Mouse (Mus musculus): ENCODE measurements at regions not wholly inside any gene's neighbourhood (a gene's known extent, or its start where the extent isn't known, plus 50 kb on each side); places are given as distances from the start of the nearest gene placed in this dataset.

DNA sequence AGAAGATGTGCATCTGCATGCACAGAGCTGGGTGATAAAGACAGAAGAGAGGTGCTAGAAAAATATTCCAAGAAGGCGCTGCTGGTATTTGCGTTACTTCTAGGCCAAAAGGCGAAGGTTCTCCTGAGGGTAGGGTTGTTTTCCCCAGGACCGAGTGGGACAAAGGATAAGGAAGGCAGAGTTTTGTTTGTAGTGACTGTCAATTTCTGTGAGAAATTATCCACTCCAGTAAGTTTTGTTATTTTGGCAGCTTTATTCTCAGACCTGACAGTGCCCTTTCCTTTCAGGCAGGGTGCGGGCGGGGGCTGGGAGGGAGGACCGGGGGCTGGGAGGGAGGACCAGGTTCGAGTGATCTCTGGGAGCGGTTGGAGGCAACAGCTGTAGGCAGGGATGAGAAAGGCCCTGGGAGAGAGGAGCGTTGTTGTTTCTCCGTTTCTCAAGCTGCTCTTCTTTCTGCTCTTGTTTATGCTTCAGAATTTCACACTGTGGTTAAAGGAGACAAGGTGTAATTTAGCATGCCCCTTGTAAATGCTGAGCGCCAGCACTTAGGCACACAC, 211.2 kb upstream of the Cited2 start:
- H3K4me2 ChIP-seq (ENCODE audit: low read length): no peak overlapping the region
- no peak overlapping the region for H3K4me3 ChIP-seq (ENCODE audit: control insufficient read depth in 1 of 2, insufficient read depth in 1 of 2, low read depth in 1 of 2, low read length in 2 of 2)
- H3K9me3 ChIP-seq (ENCODE audit: control insufficient read depth, low read length): no peaks in the 10 kb centered on the region
- H3K27me3 ChIP-seq (ENCODE audit: control insufficient read depth, insufficient read depth, low read length): no peaks in the 10 kb centered on the region
- ATAC-seq (ENCODE audit: insufficient number of reproducible peaks, insufficient read depth, low FRiP score, low read depth): no peak
- H3K4me1 ChIP-seq (ENCODE audit: control insufficient read depth in 2 of 2, insufficient read depth in 2 of 2, low read length in 2 of 2): no peaks in the 10 kb centered on the region
- H3K27ac ChIP-seq (replicated peaks in 1 of 2; ENCODE audit: control insufficient read depth in 1 of 2, insufficient read depth in 1 of 2, low read depth in 2 of 2, low read length in 2 of 2): no peak overlapping the region
- H3K36me3 ChIP-seq (ENCODE audit: control insufficient read depth, insufficient read depth, low read length): no peaks in the 10 kb centered on the region
- H3K9ac ChIP-seq (ENCODE audit: low read length): no peak overlapping the region
- WGBS: 48% methylated on average over 12 of the region's 12 CpGs

DNA sequence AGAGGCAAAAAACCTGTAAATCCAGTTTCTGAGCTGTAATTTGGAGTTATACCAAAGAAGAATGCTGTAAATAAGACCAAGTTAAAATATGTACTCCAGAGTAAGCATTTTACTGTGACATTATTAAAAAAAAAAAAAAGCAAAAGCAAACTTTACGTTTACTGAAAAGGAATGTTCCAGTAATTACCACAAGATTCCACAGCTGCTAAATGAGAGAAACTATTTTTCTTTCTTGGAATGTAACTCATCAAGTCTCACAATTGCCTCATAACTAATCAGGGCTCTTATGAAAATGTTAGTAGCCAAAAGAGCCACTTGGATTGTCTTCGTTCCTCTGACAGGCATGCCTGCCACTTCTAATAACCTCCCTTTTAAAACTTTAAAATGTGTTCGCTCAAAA, 210.5 kb upstream of the Cited2 start:
- no peak overlapping the region for H3K9ac ChIP-seq (ENCODE audit: low read length)
- no peaks in the 10 kb centered on the region for H3K27me3 ChIP-seq (ENCODE audit: control insufficient read depth, insufficient read depth, low read length)
- H3K4me3 ChIP-seq (ENCODE audit: control insufficient read depth in 1 of 2, insufficient read depth in 1 of 2, low read depth in 1 of 2, low read length in 2 of 2): no peak overlapping the region
- 70% methylated on average over 3 of the region's 3 CpGs for WGBS
- H3K27ac ChIP-seq (replicated peaks in 1 of 2; ENCODE audit: control insufficient read depth in 1 of 2, insufficient read depth in 1 of 2, low read depth in 2 of 2, low read length in 2 of 2): no peak overlapping the region
- no peaks in the 10 kb centered on the region for H3K4me1 ChIP-seq (ENCODE audit: control insufficient read depth in 2 of 2, insufficient read depth in 2 of 2, low read length in 2 of 2)
- H3K36me3 ChIP-seq (ENCODE audit: control insufficient read depth, insufficient read depth, low read length): no peaks in the 10 kb centered on the region
- ATAC-seq (ENCODE audit: insufficient number of reproducible peaks, insufficient read depth, low FRiP score, low read depth): no peak
- no peaks in the 10 kb centered on the region for H3K9me3 ChIP-seq (ENCODE audit: control insufficient read depth, low read length)
- H3K4me2 ChIP-seq (ENCODE audit: low read length): no peak overlapping the region

DNA sequence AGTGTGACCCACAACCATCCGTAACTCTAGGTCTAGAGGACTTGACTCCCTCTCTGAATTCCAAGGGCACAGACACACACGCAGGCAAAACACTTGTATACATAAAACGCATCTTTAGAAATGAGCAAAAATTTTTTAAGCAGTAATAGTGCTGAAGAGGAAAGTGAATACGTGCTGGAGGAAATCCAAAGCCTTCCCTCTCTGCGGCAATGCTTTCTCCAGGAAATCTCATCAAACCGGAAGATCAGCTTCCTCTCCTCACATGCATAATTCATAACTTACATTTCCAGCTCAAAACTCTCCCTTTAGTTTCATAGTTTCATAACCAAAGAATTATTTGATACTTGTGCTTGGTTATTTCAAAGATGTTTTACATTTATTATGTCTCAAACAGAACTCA, 209.3 kb upstream of the Cited2 start:
- Histone ChIP-seq H3K4me1 (ENCODE audit: control insufficient read depth in 2 of 2, insufficient read depth in 2 of 2, low read length in 2 of 2) (no peaks in the 10 kb centered on the region), H3K27ac (replicated peaks in 1 of 2; ENCODE audit: control insufficient read depth in 1 of 2, insufficient read depth in 1 of 2, low read depth in 2 of 2, low read length in 2 of 2) (no peak overlapping the region)
- 89% methylated on average over 6 of the region's 6 CpGs for WGBS

DNA sequence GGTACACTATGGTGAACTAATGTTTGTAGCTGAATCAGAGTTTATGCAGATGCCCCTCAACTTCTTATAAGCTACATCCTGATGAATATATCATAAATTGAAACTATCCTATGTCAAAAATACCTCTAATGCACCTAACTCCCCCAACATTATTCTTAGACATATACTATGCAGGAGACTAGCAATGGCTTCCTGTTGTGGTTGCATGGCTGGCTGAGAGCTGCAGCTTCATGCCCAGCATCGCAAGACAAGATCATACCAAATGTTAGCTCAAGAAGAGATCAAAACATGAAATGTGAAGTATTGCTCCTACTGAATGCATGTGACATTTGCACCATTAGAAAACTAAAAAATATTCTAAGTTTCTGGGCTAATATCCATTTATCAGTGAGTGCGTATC, 206.9 kb upstream of the Cited2 start:
- Histone ChIP-seq H3K4me1 (ENCODE audit: control insufficient read depth in 2 of 2, insufficient read depth in 2 of 2, low read length in 2 of 2) (no peaks in the 10 kb centered on the region), H3K27ac (replicated peaks in 1 of 2; ENCODE audit: control insufficient read depth in 1 of 2, insufficient read depth in 1 of 2, low read depth in 2 of 2, low read length in 2 of 2) (no peak overlapping the region), H3K4me3 (ENCODE audit: control insufficient read depth in 1 of 2, insufficient read depth in 1 of 2, low read depth in 1 of 2, low read length in 2 of 2) (no peak overlapping the region), H3K27me3 (ENCODE audit: control insufficient read depth, insufficient read depth, low read length) (no peaks in the 10 kb centered on the region), H3K4me2 (ENCODE audit: low read length) (no peak overlapping the region), H3K36me3 (ENCODE audit: control insufficient read depth, insufficient read depth, low read length) (no peaks in the 10 kb centered on the region), H3K9me3 (ENCODE audit: control insufficient read depth, low read length) (no peaks in the 10 kb centered on the region), H3K9ac (ENCODE audit: low read length) (no peak overlapping the region)
- ATAC-seq (ENCODE audit: insufficient number of reproducible peaks, insufficient read depth, low FRiP score, low read depth): no peak
- WGBS: 94% methylated on average over 2 of the region's 2 CpGs

More for the DNA sequence above, 209.3 kb upstream of the Cited2 start:
- Histone ChIP-seq H3K4me3 (ENCODE audit: control insufficient read depth in 1 of 2, insufficient read depth in 1 of 2, low read depth in 1 of 2, low read length in 2 of 2) (no peak overlapping the region), H3K27me3 (ENCODE audit: control insufficient read depth, insufficient read depth, low read length) (no peaks in the 10 kb centered on the region), H3K4me2 (ENCODE audit: low read length) (no peak overlapping the region), H3K9ac (ENCODE audit: low read length) (no peak overlapping the region), H3K36me3 (ENCODE audit: control insufficient read depth, insufficient read depth, low read length) (no peaks in the 10 kb centered on the region), H3K9me3 (ENCODE audit: control insufficient read depth, low read length) (no peaks in the 10 kb centered on the region)
- no peak for ATAC-seq (ENCODE audit: insufficient number of reproducible peaks, insufficient read depth, low FRiP score, low read depth)

DNA sequence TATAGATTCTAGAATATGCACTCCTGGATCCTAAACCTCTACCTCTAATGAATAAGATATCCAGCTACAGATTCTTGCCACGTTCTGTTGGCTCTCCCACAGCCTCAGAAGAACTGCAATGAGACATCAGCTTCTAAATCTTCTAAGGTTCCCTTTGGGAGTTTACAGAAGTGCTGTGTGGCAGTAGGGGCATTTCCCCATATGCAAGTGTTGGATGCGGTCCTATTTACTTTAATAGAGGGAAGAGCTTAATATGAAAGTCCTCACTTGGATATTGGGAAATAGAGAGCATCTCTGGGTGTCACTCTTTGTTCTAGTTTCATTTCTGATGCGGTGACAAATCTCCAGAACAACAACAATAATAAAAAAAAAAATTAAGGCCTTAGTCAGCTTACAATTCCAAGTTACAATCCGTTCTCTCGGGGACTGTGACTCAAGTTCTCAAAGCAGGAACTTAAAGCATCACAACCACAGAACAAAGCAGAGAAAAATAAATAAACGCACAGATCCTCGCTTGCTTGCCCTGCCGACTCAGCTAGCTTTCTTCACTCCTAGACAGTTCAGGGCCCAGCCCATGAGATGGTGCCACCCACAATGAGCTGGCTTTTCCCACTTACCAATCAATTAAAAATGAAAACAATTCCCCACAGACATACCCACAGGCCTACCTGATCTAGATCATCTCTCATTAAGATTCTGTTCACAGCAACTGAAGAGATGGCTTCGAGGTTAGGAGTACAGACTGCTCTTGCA, 204.4 kb upstream of the Cited2 start:
- 61% methylated on average over 9 of the region's 9 CpGs for WGBS
- H3K4me3 ChIP-seq (ENCODE audit: control insufficient read depth in 1 of 2, insufficient read depth in 1 of 2, low read depth in 1 of 2, low read length in 2 of 2): no peak overlapping the region

DNA sequence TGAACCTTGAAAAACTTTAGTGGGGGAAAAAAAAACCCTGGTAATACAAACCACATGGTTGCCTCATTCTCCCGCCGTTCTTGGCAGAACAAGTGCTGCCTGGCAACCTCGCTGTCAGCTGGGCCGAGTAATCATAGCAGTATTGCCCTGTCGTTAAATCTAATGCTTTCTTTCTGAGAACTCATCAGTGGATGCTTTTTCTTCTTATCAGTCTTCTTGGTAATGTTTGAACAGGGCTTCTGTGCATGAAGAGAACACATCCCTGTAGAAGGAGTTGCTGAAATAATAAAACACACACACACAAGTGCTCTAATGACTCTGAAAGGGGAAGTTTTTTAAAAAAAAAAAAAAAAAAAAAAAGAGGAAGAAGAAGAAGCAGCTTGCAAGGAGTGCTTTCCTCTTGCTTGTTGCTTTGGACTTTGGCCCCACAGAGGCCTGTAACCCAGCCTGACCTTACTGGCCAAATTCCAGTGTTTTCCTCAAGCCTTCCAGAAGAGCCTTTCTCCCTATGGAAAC, 200.9 kb upstream of the Cited2 start:
- Histone ChIP-seq H3K4me2 (ENCODE audit: low read length) (no peak overlapping the region), H3K9me3 (ENCODE audit: control insufficient read depth, low read length) (no peaks in the 10 kb centered on the region), H3K4me1 (ENCODE audit: control insufficient read depth in 2 of 2, insufficient read depth in 2 of 2, low read length in 2 of 2) (no peaks in the 10 kb centered on the region), H3K36me3 (ENCODE audit: control insufficient read depth, insufficient read depth, low read length) (no peaks in the 10 kb centered on the region), H3K9ac (ENCODE audit: low read length) (no peak overlapping the region), H3K27ac (replicated peaks in 1 of 2; ENCODE audit: control insufficient read depth in 1 of 2, insufficient read depth in 1 of 2, low read depth in 2 of 2, low read length in 2 of 2) (no peak overlapping the region), H3K4me3 (ENCODE audit: control insufficient read depth in 1 of 2, insufficient read depth in 1 of 2, low read depth in 1 of 2, low read length in 2 of 2) (no peak overlapping the region), H3K27me3 (ENCODE audit: control insufficient read depth, insufficient read depth, low read length) (no peaks in the 10 kb centered on the region)
- no peak for ATAC-seq (ENCODE audit: insufficient number of reproducible peaks, insufficient read depth, low FRiP score, low read depth)
- WGBS: 38% methylated on average over 5 of the region's 5 CpGs

More for the DNA sequence above, 204.4 kb upstream of the Cited2 start:
- Histone ChIP-seq H3K4me1 (ENCODE audit: control insufficient read depth in 2 of 2, insufficient read depth in 2 of 2, low read length in 2 of 2) (no peaks in the 10 kb centered on the region), H3K27ac (replicated peaks in 1 of 2; ENCODE audit: control insufficient read depth in 1 of 2, insufficient read depth in 1 of 2, low read depth in 2 of 2, low read length in 2 of 2) (no peak overlapping the region), H3K4me2 (ENCODE audit: low read length) (no peak overlapping the region), H3K9me3 (ENCODE audit: control insufficient read depth, low read length) (no peaks in the 10 kb centered on the region), H3K27me3 (ENCODE audit: control insufficient read depth, insufficient read depth, low read length) (no peaks in the 10 kb centered on the region), H3K9ac (ENCODE audit: low read length) (no peak overlapping the region), H3K36me3 (ENCODE audit: control insufficient read depth, insufficient read depth, low read length) (no peaks in the 10 kb centered on the region)
- no peak for ATAC-seq (ENCODE audit: insufficient number of reproducible peaks, insufficient read depth, low FRiP score, low read depth)

DNA sequence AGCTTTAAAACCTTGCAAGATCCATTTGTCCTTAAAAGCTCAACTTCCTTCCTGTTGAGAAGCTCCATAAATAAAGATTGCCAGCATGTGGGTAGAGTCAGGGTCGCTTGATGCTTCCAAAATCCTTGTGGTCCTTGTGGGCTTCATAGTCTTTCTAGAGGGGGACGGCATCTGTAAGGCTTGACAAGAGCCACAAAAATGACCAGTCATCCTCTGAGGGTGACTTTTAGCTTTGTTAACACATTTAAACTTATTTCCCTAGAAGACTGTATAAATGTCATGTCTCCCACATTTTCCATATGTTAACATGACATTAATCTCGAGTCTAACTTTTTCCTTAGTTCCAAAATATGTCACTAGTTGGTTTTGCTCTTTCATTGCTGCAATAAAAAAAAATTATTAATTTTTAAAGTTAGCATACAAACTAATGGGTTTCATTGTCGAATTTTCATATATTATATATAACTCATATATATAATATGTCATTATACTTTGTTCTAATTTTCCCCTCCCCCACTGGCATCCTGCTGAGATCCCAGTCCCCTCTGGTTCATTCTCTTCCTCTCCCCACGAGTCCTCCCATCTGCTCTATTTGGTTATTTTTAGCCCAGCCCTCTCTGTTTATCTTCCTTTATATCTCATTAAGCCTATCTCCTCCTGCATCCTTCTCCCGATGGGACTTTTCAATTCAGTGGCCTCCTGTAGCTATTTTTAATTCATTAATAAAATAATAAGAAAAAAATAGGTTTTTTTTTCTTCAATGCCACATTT, 199.3 kb upstream of the Cited2 start:
- WGBS: 54% methylated on average over 6 of the region's 6 CpGs
- Histone ChIP-seq H3K27ac (replicated peaks in 1 of 2; ENCODE audit: control insufficient read depth in 1 of 2, insufficient read depth in 1 of 2, low read depth in 2 of 2, low read length in 2 of 2) (no peak overlapping the region), H3K4me2 (ENCODE audit: low read length) (no peak overlapping the region), H3K4me3 (ENCODE audit: control insufficient read depth in 1 of 2, insufficient read depth in 1 of 2, low read depth in 1 of 2, low read length in 2 of 2) (no peak overlapping the region), H3K36me3 (ENCODE audit: control insufficient read depth, insufficient read depth, low read length) (no peaks in the 10 kb centered on the region), H3K27me3 (ENCODE audit: control insufficient read depth, insufficient read depth, low read length) (no peaks in the 10 kb centered on the region), H3K9ac (ENCODE audit: low read length) (no peak overlapping the region), H3K4me1 (ENCODE audit: control insufficient read depth in 2 of 2, insufficient read depth in 2 of 2, low read length in 2 of 2) (peaks cover 0 to 6% of the 10 kb centered on the region in 2 experiments; a peak in 1 of 4 replicates), H3K9me3 (ENCODE audit: control insufficient read depth, low read length) (no peaks in the 10 kb centered on the region)
- ATAC-seq (ENCODE audit: insufficient number of reproducible peaks, insufficient read depth, low FRiP score, low read depth): no peak

Measured in heart, embryonic 14.5 days (tissue).